Mouse (Mus musculus) hindbrain, embryonic 16.5 days (tissue): Measurements from ENCODE around the gene St8sia6. TPM values are rescaled to one million over a fixed set of nuclear protein-coding genes. Genes with fewer than 3 reads are reported as not detected.
"Not testable (repeated sequence)": the region's sequence is repeated elsewhere in the genome, so short reads cannot be mapped to it uniquely, and the experiment has no call there.

ENCODE experiments used
- ATAC-seq: fragments of 200-750 bp; cut with Nextera tagmentation; 2 replicates; pipeline ENCODE4 v1.8.0; 2017; ENCODE audit warnings: moderate TSS enrichment, moderate library complexity
- H3K27ac ChIP-seq: fragments of 300-500 bp; sonication (generic); 2 replicates; pipeline ENCODE4 v1.5.1; 2014; ENCODE audit warnings: low read depth, mild to moderate bottlenecking, control low read depth, low read length, moderate library complexity
- H3K27me3 ChIP-seq: fragments of 300-500 bp; sonication (generic); replicated peaks from 2 replicates; pipeline ENCODE4 v1.6.1; 2014; ENCODE audit warnings: low read length; ENCODE audit not compliant: control insufficient read depth, insufficient read depth
- H3K36me3 ChIP-seq: fragments of 300-500 bp; sonication (generic); 2 replicates; pipeline ENCODE4 v1.6.1; 2014; ENCODE audit warnings: mild to moderate bottlenecking, low read length, moderate library complexity, mixed read lengths; ENCODE audit not compliant: control insufficient read depth, insufficient read depth
- H3K4me1 ChIP-seq: fragments of 300-500 bp; sonication (generic); 2 replicates; pipeline ENCODE4 v1.6.1; 2014; ENCODE audit warnings: low read depth, low read length; ENCODE audit not compliant: control insufficient read depth, insufficient read depth
- H3K4me2 ChIP-seq: fragments of 300-500 bp; sonication (generic); 2 replicates; pipeline ENCODE4 v1.6.1; 2014; ENCODE audit warnings: mild to moderate bottlenecking, low read length, control low read depth, moderate library complexity
- H3K4me3 ChIP-seq: fragments of 300-500 bp; sonication (generic); 2 replicates; pipeline ENCODE4 v1.5.1; 2014; ENCODE audit warnings: mild to moderate bottlenecking, low read length, control low read depth, moderate library complexity
- H3K9ac ChIP-seq: fragments of 300-500 bp; sonication (generic); 2 replicates; pipeline ENCODE4 v1.6.1; 2014; ENCODE audit warnings: low read depth, mild to moderate bottlenecking, control low read depth, low read length, moderate library complexity
- H3K9me3 ChIP-seq: fragments of 300-500 bp; sonication (generic); 2 replicates; pipeline ENCODE4 v1.6.1; 2014; ENCODE audit warnings: mild to moderate bottlenecking, low read length, moderate library complexity; ENCODE audit not compliant: control insufficient read depth
- WGBS: fragments of 180-500 bp; shearing (Covaris S2); extraction: QIAGEN DNeasy Blood & Tissue Kit; methylation state at CpG from one replicate; pipeline ENCODE4 v1.1.7; 2014; 5-methylcytosine and 5-hydroxymethylcytosine counted together
- polyA plus RNA-seq: library from polyadenylated mRNA; unstranded; fragments of >200 nt; fragmentation: Nextera tagmentation; extraction: Ambion mirVana; gene quantifications from 2 replicates; pipeline ENCODE4 v1.2.1, GENCODE M21; 2015

The St8sia6 gene
- polyA plus RNA-seq, 1 experiment from 2014 or later: 2.9 TPM

GRCm38 (mm10) chr2:13603636-13604035 is 190.2 kb downstream of the St8sia6 start:
- WGBS: 81% methylated on average over 4 of the region's 5 CpGs
- ATAC-seq, H3K4me2 ChIP-seq, H3K4me1 ChIP-seq, H3K9ac ChIP-seq, H3K27me3 ChIP-seq, H3K36me3 ChIP-seq, H3K4me3 ChIP-seq, H3K27ac ChIP-seq, H3K9me3 ChIP-seq: not testable (repeated sequence)

- no peak overlapping the region for H3K4me2 ChIP-seq
- no peaks in the 10 kb centered on the region for H3K36me3 ChIP-seq
- H3K4me1 ChIP-seq: no peaks in the 10 kb centered on the region
- H3K27ac ChIP-seq: no peak overlapping the region
- H3K4me3 ChIP-seq: no peak overlapping the region
- no peaks in the 10 kb centered on the region for H3K27me3 ChIP-seq
- no peaks in the 10 kb centered on the region for H3K9me3 ChIP-seq
- ATAC-seq: no peak
- H3K9ac ChIP-seq: no peak overlapping the region
Observed at GRCm38 (mm10) chr2:13603093-13603492, 190.8 kb downstream of the St8sia6 start.

Other genes starting within 250 kb of the St8sia6 start
- 6.7 and 8.6 TPM in 2 replicates for gene Trdmt1, start 249.4 kb downstream of the St8sia6 start, polyA plus RNA-seq
- gene Vim, start 220.1 kb downstream of the St8sia6 start, polyA plus RNA-seq: 374 and 458 TPM in 2 replicates